Mouse (Mus musculus): ENCODE results near the gene Ldlr. TPM values are rescaled to one million over a fixed set of nuclear protein-coding genes. Genes with fewer than 3 reads are reported as not detected.
A peak's percentile ranks its signal among the peaks of the same experiment; 100 is the strongest.

The Ldlr gene
- polyA plus RNA-seq, 1 experiment from 2014 or later, result 52.2 TPM

- ATAC-seq (peak; percentile 78), DNase-seq (ENCODE audit: low spot score) (peak; percentile 83)
- peak overlapping the region; percentile 14; the same call in 1 of the 2 replicates for H3K27ac ChIP-seq (ENCODE audit: low read length)
- H3K36me3 ChIP-seq (ENCODE audit: insufficient read depth, low read length), result peaks cover 23% of the 10 kb centered on the region; the same call in 1 of the 2 replicates
- H3K4me1 ChIP-seq (ENCODE audit: insufficient read depth, low read depth, low read length), result peaks cover 5% of the 10 kb centered on the region; the same call in 1 of the 2 replicates
- H3K9ac ChIP-seq (replicated peaks; ENCODE audit: low read depth), result no peak overlapping the region
- H3K4me2 ChIP-seq (replicated peaks; ENCODE audit: low read depth, low read length), result no peak overlapping the region
- H3K27me3 ChIP-seq (replicated peaks; ENCODE audit: insufficient read depth, low read length), result no peaks in the 10 kb centered on the region
- H3K9me3 ChIP-seq (ENCODE audit: low read length), result no peaks in the 10 kb centered on the region
- 13% methylated on average over 7 of the region's 7 CpGs for WGBS
- TF ChIP-seq EP300 (IDR thresholded peaks at IDR 0.05) (peak; percentile 63; the same call in 1 of the 2 replicates), CTCF (IDR thresholded peaks at IDR 0.05) (no peak)
- H3K4me3 ChIP-seq (ENCODE audit: low read depth, low read length), result no peak overlapping the region
Measured at GRCm38 (mm10) chr9:21748033-21748432, 24.8 kb downstream of the Ldlr start.

GRCm38 (mm10) chr9:21748491-21748890 is 25.2 kb downstream of the Ldlr start:
- Histone ChIP-seq H3K27ac (ENCODE audit: low read length) (peak overlapping the region; percentile 14; the same call in 1 of the 2 replicates), H3K9me3 (ENCODE audit: low read length) (no peaks in the 10 kb centered on the region), H3K9ac (replicated peaks; ENCODE audit: low read depth) (no peak overlapping the region), H3K4me1 (ENCODE audit: insufficient read depth, low read depth, low read length) (peaks cover 6% of the 10 kb centered on the region; the same call in 1 of the 2 replicates), H3K27me3 (replicated peaks; ENCODE audit: insufficient read depth, low read length) (no peaks in the 10 kb centered on the region), H3K4me2 (replicated peaks; ENCODE audit: low read depth, low read length) (no peak overlapping the region), H3K4me3 (ENCODE audit: low read depth, low read length) (no peak overlapping the region), H3K36me3 (ENCODE audit: insufficient read depth, low read length) (peaks cover 23% of the 10 kb centered on the region; the same call in 1 of the 2 replicates)
- WGBS, result 52% methylated on average over 10 of the region's 10 CpGs
- DNase-seq (ENCODE audit: low spot score), result no peak
- no peak for TF ChIP-seq EP300 (IDR thresholded peaks at IDR 0.05)
- TF ChIP-seq CTCF (IDR thresholded peaks at IDR 0.05), result no peak
- no peak for ATAC-seq

- Histone ChIP-seq H3K27me3 (replicated peaks; ENCODE audit: insufficient read depth, low read length) (no peaks in the 10 kb centered on the region), H3K9ac (replicated peaks; ENCODE audit: low read depth) (no peak overlapping the region), H3K27ac (ENCODE audit: low read length) (no peak overlapping the region), H3K9me3 (ENCODE audit: low read length) (no peaks in the 10 kb centered on the region), H3K36me3 (ENCODE audit: insufficient read depth, low read length) (peaks cover 23% of the 10 kb centered on the region; the same call in 1 of the 2 replicates), H3K4me1 (ENCODE audit: insufficient read depth, low read depth, low read length) (peaks cover 15% of the 10 kb centered on the region; the same call in 1 of the 2 replicates), H3K4me2 (replicated peaks; ENCODE audit: low read depth, low read length) (no peak overlapping the region), H3K4me3 (ENCODE audit: low read depth, low read length) (no peak overlapping the region)
- TF ChIP-seq CTCF (IDR thresholded peaks at IDR 0.05) (no peak), EP300 (IDR thresholded peaks at IDR 0.05) (no peak)
- ATAC-seq (no peak), DNase-seq (ENCODE audit: low spot score) (no peak)
- 65% methylated on average over 6 of the region's 6 CpGs for WGBS
Measured at GRCm38 (mm10) chr9:21749382-21750118, 26.3 kb downstream of the Ldlr start.

- ATAC-seq (peak; percentile 6; the same call in 1 of the 2 replicates), DNase-seq (ENCODE audit: low spot score) (peak; percentile 44)
- Histone ChIP-seq H3K27ac (ENCODE audit: low read length) (no peak overlapping the region), H3K9me3 (ENCODE audit: low read length) (no peaks in the 10 kb centered on the region), H3K27me3 (replicated peaks; ENCODE audit: insufficient read depth, low read length) (no peaks in the 10 kb centered on the region), H3K4me3 (ENCODE audit: low read depth, low read length) (no peak overlapping the region), H3K4me2 (replicated peaks; ENCODE audit: low read depth, low read length) (no peak overlapping the region), H3K9ac (replicated peaks; ENCODE audit: low read depth) (no peak overlapping the region), H3K36me3 (ENCODE audit: insufficient read depth, low read length) (peaks cover 16% of the 10 kb centered on the region; the same call in 1 of the 2 replicates), H3K4me1 (ENCODE audit: insufficient read depth, low read depth, low read length) (peaks cover 16% of the 10 kb centered on the region; the same call in 1 of the 2 replicates)
- TF ChIP-seq EP300 (IDR thresholded peaks at IDR 0.05) (no peak), CTCF (IDR thresholded peaks at IDR 0.05) (no peak)
- WGBS, result 64% methylated on average over 3 of the region's 3 CpGs
Measured at GRCm38 (mm10) chr9:21750370-21750769, 27.1 kb downstream of the Ldlr start.

GRCm38 (mm10) chr9:21751347-21751746 is 28.1 kb downstream of the Ldlr start:
- H3K27ac ChIP-seq (ENCODE audit: low read length), result no peak overlapping the region; the same call in 1 of the 2 replicates
- TF ChIP-seq CTCF (IDR thresholded peaks at IDR 0.05) (peak; percentile 75), EP300 (IDR thresholded peaks at IDR 0.05) (no peak)

GRCm38 (mm10) chr9:21752252-21752792 is 29.0 kb downstream of the Ldlr start:
- H3K4me3 ChIP-seq (ENCODE audit: low read depth, low read length), result no peak overlapping the region
- H3K9ac ChIP-seq (replicated peaks; ENCODE audit: low read depth), result no peak overlapping the region
- H3K4me2 ChIP-seq (replicated peaks; ENCODE audit: low read depth, low read length), result no peak overlapping the region
- DNase-seq (ENCODE audit: low spot score) (peak; percentile 78), ATAC-seq (peak; percentile 14; the same call in 1 of the 2 replicates)
- no peak for TF ChIP-seq EP300 (IDR thresholded peaks at IDR 0.05)
- TF ChIP-seq CTCF (IDR thresholded peaks at IDR 0.05), result no peak
- no peaks in the 10 kb centered on the region for H3K9me3 ChIP-seq (ENCODE audit: low read length)
- peaks cover under 1% of the 10 kb centered on the region; the same call in 1 of the 2 replicates for H3K36me3 ChIP-seq (ENCODE audit: insufficient read depth, low read length)
- H3K27ac ChIP-seq (ENCODE audit: low read length), result peak overlapping the region; percentile 78
- H3K4me1 ChIP-seq (ENCODE audit: insufficient read depth, low read depth, low read length), result peaks cover 16% of the 10 kb centered on the region; the same call in 1 of the 2 replicates
- 38% methylated on average over 9 of the region's 10 CpGs for WGBS
- no peaks in the 10 kb centered on the region for H3K27me3 ChIP-seq (replicated peaks; ENCODE audit: insufficient read depth, low read length)

More at GRCm38 (mm10) chr9:21751347-21751746, 28.1 kb downstream of the Ldlr start:
- WGBS, result 54% methylated on average over 6 of the region's 6 CpGs
- H3K9me3 ChIP-seq (ENCODE audit: low read length), result no peaks in the 10 kb centered on the region
- DNase-seq (ENCODE audit: low spot score), result peak; percentile 89
- peaks cover 16% of the 10 kb centered on the region; the same call in 1 of the 2 replicates for H3K4me1 ChIP-seq (ENCODE audit: insufficient read depth, low read depth, low read length)
- no peaks in the 10 kb centered on the region for H3K27me3 ChIP-seq (replicated peaks; ENCODE audit: insufficient read depth, low read length)
- ATAC-seq, result peak; percentile 46
- H3K4me3 ChIP-seq (ENCODE audit: low read depth, low read length), result no peak overlapping the region
- no peak overlapping the region for H3K4me2 ChIP-seq (replicated peaks; ENCODE audit: low read depth, low read length)
- peaks cover 7% of the 10 kb centered on the region; the same call in 1 of the 2 replicates for H3K36me3 ChIP-seq (ENCODE audit: insufficient read depth, low read length)
- H3K9ac ChIP-seq (replicated peaks; ENCODE audit: low read depth), result no peak overlapping the region

Measured in lung, postnatal 0 days (tissue).